Mouse (Mus musculus) 3T3-L1 (cell line): ENCODE measurements at regions not wholly inside any gene's neighbourhood (a gene's known extent, or its start where the extent isn't known, plus 50 kb on each side); places are given as distances from the start of the nearest gene placed in this dataset.
A peak's percentile ranks its signal among the peaks of the same experiment; 100 is the strongest.

Experiments
- DNase-seq: peaks from one replicate; pipeline ENCODE4 v3.0.0-alpha.2; 2015; ENCODE audit warnings: low read depth, low spot score

GRCm38 (mm10) chr1:145620561-145620960, 845.3 kb upstream of the Rgs18 start:
- DNase-seq, result peak; percentile 78

DNA sequence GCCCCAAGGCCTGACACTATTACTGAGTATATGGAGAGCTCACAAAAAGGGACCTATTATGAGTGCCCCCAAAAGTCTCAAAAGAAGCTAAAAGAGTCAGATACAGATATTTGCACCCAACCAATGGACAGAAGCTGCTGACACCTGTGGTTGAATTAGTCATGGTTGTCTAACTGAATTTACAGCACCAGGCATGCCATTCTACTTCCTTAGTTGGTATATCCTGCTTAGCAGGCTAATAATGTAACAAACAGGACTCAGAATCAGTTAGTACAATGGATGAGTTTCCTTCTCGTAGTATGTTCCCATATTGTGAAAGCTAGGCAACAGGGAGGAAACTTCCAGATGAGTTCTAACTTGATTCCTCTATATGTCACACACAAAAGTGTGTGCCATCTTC, 839.1 kb upstream of the Rgs18 start:
- DNase-seq, result peak; percentile 63

DNA sequence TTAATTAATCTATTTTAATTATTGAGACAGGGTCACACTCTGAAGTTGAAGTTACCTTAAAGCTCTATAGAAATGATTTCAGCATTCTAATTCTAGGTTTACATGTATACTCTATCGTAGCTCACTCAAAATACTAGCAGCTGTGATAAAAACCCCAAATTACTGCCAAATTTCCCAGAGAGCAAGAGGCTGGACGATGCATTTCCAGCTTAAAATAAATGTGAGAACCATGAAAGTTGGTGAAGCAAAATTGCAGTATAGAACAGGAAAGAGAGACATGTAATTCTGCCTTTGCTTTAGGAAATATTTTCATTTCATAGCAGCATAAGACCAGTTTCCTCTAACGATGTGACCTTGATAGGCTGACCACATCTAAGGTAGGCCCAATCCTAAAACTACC, 821.7 kb upstream of the Rgs18 start:
- DNase-seq, result no peak

DNA sequence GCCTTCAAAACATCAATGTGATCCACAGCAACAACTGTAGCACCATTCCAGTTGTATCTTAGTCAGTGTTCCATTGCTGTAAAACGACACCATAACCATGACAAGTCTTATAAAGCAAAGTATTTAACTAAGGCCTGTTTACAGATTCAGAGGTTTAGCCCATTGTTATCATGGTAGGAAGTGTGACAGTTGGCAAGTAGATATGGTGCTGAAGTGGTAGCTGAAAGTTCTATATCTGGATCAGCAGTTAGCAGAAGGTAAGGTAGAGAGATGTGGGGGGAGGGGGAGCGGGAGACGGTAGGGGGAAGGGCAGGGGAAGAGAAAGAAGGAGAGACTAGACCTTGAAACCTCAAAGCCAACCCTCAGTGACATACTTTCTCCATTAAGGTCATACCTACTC, 804.2 kb upstream of the Rgs18 start:
- no peak for DNase-seq

DNA sequence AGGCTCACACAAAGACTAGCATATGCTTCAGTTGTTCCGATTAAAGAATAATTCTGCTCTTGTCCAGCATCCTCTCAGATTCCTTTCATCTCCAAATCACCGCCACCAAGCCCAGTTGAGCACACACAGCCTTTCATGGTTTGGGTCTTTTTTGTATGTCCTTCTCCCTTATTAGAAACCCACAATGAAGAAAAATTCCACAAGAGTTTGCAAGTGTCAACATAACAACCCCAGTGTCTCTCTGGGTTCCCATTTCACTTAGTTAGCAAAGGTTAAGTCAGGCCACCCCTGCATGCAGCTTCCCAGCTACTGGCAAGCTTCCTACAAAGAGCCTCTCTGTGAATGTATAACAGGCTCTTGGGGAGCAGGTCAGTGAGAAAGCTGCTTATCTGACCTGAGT, 794.8 kb upstream of the Rgs18 start:
- DNase-seq, result no peak

DNA sequence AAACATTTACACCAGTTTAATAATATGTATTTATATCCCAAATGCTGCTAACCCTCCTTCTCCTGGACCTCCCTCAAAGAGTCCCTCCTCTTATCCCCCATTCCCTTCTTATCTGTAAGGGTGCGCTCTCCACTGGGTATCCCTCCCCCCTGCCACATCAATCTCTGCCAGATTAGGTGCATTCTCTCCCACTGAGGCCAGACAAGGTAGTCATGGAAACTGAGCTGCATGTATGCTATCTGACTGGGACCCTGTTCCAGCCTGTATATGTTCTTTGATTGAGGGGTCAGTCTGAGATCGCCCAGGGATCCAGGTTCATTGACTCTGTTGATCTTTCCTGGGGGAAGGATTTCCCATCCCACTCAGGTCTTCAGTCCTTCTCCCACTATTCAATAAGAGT, 786.1 kb upstream of the Rgs18 start:
- no peak for DNase-seq
